Mouse (Mus musculus): ENCODE results near the gene Lrrc36.

Lrrc36 gene

DNA sequence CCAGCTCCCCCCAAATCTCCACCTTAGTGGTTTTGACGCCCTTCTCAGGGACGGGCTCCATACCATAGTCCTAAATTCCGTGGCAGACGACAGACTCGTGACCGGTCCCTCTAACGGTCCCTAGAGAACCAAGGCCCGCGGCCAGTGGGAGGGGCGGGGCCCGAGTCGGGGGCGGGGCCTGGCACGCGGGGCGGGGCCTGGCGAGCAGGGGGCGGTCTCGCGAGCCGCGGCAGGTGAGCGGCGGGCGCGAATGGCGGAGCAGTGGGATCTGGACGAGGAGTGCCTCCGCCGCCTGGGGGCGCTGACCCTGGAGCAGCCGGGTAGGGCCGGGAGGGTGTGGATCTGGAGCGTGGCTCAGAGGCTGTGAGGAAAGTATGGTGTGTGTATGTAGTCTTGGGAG lies at the start of gene Lrrc36, which contains the start of gene Kctd19:
Lrrc36 (plus strand) TSS at position 181 of the 400 bp plus-strand sequence.
Kctd19 (minus strand) TSS at position 112 of the 400 bp plus-strand sequence.
- no peak for DNase-seq (ENCODE audit: low spot score)

DNA sequence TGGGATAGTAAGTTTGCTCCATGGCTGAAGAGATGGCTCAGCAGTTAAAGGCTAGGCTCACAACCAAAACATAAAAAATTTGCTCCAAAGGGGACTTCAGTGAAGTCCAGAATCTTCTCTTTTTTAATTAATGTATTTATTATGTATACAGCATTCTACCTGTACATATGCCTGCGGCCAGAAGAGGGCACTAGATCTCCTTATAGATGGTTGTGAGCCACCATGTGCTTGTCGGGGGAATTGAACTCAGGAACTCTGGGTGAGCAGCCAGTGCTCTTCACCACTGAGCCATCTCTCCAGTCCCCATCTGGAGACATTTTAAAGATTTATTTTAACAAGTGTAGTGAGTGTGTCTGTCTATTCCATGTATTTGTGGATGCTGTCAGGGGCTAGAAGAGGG lies 46.3 kb upstream of the Lrrc36 start:
- DNase-seq (ENCODE audit: low spot score): no peak

DNA sequence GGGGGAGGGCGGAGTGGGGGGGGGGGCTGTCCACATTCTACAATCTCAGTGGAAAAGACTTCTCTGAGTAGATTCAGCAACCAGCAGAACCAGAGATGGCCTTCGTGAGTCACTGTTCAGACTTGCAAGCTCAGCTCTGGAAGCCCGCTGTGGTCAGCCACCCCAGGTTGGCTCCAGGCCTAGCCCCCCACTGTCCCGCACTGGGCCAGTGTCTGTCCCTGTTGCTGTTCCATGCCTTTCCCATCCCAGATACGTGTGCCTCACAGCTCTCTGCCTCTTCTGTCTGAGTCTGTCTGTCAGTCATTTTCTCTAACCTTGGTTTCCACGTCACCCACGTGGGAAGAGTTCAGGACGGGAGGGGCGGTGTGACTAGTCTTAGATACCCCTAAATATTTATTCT lies 40.9 kb upstream of the Lrrc36 start:
- DNase-seq (ENCODE audit: low spot score): no peak

DNA sequence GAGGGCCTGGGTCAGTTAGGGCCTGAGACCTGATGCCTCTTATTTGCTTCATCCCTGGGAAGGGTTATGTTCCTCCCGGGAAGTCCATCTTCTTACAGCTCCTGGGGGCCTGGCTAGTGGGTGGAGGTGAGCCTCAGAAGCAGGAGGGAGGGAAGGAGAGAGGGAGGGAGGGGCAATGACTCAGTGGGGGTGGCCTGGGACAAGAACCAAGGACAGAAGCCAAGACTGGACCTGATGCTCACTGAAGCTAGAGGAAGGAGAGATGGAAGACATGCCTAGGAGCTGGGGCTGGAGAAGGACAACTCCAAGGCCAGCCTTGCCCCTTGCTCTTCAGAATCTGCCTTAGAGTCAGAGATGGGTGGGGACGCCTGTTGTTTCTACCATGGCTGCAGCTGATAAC lies 40.3 kb upstream of the Lrrc36 start, which contains the start of gene Plekhg4:
Plekhg4 (plus strand) TSS at position 243 of the 400 bp plus-strand sequence.
- DNase-seq (ENCODE audit: low spot score): no peak

DNA sequence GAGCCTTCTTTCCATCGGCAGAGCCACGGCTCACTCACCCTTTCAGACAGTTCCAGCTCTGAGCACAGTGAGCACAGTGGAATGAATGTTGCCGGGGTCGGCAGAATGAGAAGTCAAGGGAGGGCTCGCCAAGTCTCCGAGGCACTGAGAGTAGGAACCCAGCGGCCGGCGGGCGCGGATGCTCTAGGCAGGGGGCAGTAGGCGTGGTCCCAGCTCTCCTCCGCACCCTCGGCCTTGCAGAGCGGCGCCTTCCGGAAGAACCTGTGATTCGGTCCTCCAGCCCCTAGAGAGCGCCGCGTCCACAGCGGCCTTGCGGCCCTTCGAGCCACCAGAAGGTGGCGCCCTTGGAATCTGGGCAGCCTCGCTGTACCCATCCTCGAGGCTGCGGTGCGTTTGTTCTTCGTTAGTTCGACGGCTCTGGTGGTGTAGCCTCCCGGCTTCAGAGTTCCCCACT lies 38.8 kb upstream of the Lrrc36 start:
- no peak for DNase-seq (ENCODE audit: low spot score)

DNA sequence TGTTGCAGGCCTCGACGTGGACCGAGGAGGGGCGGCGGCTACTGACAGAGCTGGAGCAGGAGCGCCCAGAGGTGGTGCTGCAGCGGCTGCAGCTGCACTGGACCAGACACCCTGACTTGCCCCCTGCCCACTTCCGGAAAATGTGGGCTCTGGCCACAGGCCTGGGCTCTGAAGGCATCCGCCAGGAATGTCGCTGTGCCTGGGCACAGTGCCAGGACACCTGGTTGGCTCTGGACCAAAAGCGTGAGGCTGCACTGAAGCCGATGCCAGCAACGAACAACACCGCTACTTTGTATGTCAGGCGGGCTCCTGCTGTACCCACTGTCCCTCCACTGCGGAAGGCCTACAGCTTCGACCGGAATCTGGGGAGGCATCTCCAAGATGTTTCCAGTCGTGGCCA lies 34.7 kb upstream of the Lrrc36 start:
- DNase-seq (ENCODE audit: low spot score): no peak

DNA sequence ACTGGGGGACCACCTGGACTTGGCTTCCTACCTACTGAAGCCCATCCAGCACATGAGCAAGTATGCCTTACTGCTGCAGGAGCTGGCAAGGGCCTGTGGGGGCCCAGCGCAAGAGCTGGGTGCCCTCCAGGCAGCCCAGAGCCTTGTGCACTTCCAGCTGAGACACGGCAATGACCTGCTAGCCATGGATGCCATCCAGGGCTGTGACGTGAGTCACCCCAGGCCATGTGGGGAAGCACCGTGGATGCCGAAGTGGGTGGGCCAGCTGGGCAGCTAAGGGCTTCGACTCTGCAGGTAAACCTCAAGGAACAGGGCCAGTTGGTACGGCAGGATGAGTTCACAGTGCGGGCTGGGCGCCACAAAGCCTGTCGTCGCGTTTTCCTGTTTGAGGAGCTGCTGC lies 33.1 kb upstream of the Lrrc36 start:
- DNase-seq (ENCODE audit: low spot score): no peak

DNA sequence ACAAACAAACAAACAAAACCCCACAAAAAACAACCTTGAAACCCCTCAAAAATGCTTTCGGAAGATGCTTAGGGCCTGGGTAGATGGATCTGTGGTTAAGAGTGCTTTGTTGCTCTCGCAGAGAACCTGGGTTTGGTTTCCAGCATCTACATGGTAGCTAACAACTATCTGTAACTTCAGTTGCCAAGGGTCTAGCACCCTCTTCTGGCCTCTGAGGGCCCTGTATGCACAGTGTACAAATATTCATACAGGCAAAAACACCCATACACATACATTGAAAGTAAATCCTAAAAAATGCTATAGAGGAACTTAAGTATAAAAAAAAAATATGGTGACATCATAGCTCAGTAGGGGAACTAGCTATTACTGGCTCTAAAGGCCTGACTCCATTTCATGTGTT lies 29.3 kb upstream of the Lrrc36 start:
- DNase-seq (ENCODE audit: low spot score): no peak

DNA sequence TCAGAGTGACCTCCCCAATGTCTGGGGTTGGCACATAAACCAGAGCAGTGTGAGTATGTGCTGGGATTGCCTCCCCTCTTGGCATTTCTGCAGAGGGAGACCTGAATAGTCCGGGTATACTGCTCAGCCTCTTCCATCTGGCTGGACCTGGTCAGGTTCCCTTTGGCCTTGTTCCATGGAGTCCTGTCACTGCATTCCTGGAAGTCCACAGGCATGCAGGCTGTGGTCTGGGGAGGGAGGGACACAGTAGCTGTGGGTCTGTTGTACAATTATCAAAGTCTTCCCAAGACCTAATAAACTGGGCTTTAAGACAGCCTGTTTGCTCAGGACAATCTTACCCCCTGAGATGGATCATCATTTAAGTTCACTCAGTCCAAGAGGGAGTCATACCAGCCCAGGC lies 26.2 kb upstream of the Lrrc36 start:
- no peak for DNase-seq (ENCODE audit: low spot score)

DNA sequence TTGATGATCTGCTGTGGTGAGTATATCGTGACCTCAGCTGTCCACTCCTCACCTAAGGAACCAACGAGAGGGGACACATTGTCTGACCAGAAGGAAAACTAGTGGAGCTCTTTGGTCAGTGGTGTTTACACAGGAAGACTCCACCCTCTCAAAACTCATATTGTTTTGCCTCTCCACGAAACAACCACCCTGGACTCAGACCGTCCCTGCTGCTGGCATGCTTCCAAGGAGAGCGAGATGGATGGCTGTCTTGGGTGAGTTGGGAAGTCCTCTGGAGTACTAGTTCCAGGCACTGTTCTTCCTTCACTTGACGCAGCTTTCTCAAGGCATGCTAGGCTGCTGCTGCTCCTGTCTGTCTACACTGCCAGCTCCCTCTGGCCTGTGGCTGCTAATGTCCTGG lies 24.3 kb upstream of the Lrrc36 start:
- DNase-seq (ENCODE audit: low spot score): no peak

DNA sequence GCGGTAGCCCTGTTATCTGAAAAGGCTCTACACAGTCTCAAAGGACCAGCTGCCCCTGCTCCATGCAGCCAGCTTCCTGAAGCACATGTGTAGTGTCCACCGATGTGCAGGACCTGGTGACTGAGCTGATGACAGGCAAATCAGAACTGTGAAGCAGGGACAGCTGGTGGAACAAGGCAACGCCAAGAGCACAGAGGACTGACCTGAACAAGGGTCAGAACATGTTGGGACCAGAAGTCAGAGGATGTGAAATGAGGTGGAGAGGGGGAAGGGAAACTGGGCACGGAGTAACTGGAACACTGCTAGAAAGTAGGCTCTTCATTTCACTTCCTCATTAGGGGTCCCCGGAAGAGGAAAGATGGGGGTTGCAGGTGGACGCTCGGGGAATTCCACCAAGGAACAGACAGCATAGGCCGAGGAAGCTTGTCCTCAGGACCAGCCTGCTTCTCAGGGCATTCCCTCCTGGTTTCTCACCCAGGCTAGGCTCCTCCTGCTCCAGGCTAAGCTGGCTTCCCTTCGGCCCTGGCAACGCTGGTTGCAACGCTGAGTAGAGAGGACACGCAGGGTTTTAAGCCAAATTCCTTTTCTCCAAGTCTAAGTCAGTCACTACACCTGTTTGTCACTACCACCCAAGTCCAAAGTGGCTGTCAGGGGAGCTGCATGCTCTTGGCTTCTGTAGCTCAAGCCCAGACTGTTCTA lies 20.1 kb upstream of the Lrrc36 start:
- DNase-seq (ENCODE audit: low spot score): no peak

DNA sequence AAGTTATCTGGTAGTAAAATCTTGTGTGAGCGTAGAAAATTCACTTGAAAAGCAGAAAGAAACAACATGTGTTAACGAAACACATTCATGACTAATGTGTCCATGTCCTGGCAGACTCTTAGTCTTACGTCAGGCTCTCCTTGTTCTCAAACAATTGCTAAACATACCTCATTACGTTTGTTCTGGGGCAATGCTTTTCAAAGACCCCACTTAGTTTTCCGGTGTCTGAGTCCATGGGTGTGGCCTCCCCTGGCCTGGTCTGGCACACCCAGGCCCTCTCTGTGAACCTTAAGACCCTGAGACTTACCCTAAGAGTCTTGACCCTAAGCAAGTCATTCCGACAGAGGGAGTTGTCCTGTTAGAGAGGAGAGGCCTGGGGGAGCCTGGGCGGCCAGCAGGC lies 19.5 kb upstream of the Lrrc36 start:
- no peak for DNase-seq (ENCODE audit: low spot score)

DNA sequence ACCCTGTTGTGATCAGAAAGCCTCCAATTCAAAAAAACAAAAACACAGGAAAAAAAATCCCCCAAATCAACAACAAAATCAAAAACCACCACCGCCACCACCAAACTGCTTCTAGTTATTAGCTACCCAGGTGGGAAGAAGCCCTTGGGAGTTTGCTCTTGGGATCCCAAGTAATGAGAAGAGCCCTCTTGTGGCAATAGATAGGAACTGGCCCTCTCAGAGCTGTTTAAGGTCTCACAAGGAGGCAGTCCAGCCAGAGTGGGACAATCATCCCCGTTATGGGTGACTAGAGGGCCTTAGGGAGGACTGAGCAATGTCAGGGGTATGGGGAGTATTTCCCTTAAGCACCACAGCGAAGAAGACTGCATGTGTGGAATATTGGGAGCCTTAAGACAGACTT lies 15.6 kb upstream of the Lrrc36 start:
- DNase-seq (ENCODE audit: low spot score): no peak

DNA sequence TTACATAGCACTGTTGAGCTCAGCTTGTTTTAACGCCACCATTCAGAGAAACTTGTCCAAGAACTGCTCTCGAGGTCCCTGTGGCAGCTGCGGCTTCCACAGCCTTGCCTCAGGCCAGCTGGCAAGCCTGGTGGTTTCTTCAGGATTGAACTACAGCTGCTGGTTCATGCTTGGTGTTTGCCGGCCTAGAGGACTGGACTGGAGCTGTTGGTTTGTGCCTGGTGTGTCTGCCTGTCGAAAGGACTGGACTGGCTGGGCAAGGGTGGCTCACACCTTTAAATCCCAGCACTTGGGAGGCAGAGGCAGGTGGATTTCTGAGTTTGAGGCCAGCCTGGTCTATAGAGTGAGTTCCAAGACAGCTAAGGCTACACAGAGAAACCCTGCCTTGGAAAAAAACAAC lies 13.4 kb upstream of the Lrrc36 start:
- no peak for DNase-seq (ENCODE audit: low spot score)

DNA sequence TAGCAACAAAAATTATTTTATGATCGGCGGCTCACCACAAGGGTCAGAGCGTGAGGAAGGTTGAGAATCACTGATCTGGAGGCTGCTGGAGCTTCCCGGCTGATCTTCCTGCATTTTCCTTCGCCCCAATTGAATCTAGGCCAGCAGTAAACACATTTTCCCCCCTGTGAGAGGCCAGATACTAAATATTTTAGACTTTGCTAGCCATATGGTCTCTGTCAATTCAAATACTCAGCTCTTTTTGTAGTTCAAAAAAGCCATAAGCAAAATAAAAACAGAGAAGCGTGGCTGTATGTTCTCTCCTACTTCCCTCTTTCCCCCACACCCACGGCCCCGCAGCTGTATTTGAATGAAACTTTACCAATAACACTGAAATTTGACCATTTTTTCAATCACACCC lies 9.9 kb upstream of the Lrrc36 start:
- no peak for DNase-seq (ENCODE audit: low spot score)

DNA sequence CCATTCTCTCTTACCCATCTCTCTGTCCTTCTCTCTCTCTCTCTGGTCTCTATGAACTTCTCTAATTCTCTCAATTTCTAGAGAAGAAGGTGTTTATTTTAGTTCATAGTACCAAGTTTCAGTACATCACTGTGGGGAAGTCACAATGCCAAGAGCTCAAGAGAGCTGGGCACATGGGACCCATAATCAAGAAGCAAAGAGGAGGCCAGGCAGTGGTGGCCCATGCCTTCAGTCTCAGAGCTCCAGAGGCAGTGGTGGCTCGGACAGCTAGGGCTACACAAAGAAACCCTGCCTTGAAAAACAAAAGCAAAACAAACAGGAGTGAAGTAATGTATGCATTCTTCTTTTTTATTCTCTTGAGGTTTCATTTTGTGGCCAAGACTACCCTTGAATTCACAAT lies 8.9 kb upstream of the Lrrc36 start:
- DNase-seq (ENCODE audit: low spot score): no peak

DNA sequence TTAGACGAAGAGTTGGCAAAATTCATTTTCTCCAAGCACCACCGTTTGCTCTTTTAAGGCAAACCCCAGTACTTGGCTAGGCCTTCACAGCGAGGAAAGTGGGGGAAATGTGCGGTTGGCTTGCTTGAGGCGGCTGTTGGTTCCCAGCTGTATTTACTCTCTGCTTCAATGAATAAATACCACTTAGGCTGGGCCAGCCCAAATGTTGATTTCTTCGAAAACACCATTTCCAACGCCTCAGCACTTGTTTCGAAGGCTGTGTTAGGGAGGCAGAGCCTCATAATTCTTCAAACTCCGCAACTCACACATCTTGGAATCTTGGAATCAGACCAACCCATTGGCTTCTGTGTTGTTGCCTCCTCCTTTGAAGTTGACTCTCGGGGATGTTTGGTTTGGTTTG lies 7.0 kb upstream of the Lrrc36 start:
- no peak for DNase-seq (ENCODE audit: low spot score)

DNA sequence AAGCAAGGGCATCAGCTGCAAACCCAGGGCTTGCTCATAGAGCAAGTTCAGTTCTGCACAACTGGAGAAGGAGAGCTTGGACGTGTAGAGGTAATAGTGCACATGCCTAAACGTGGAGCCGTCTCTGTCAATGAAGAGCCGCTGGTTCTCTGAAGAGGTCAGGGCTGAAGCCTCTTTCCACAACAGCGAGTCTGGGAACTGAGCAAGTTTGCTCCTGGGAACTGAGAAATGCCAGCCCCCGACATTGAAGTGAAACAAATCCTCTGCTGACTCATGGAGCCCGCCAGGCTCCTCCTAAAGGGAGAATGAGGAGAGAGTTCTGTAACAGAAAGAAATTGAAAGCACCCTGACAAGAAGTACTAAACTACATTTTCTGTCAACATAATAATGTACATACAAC lies 5.0 kb upstream of the Lrrc36 start:
- no peak for DNase-seq (ENCODE audit: low spot score)

DNA sequence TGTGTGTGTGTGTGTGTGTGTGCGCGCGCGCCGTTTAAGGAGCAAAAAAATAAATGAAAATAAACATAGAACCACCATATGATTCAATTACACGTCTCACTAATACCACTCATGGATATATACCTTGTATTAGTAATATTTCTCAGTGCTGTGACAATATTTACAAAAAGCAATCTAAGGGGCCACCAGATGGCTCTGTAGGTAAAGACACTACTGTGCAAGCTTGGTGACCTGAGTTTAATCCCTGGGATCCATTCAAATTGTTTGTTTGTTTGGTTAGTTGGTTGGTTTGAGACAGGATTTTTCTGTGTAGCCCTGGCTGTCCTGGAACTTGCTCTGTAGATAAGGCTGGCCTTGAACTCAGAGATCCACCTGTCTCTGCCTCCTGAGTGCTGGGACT lies 3.4 kb upstream of the Lrrc36 start:
- DNase-seq (ENCODE audit: low spot score): no peak

DNA sequence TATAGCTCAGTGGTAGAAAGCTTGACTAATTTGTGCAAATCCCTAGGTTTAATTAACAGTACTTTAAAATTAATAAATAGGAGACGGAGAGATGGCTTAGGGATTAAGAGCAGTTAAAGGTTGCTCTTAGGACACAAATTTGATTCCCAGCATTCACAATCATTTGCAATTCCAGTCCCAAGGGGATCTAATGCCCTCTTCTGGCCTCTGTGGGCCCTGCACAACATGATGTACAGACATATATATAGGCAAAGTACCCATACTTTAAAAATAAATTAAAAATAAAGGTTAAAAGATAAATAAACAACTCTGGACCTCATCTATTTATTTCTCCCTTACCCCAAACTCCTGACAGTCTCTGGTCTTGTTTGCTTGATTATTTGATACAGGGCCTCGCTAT lies 5.6 kb downstream of the Lrrc36 start:
- no peak for DNase-seq (ENCODE audit: low spot score)

DNA sequence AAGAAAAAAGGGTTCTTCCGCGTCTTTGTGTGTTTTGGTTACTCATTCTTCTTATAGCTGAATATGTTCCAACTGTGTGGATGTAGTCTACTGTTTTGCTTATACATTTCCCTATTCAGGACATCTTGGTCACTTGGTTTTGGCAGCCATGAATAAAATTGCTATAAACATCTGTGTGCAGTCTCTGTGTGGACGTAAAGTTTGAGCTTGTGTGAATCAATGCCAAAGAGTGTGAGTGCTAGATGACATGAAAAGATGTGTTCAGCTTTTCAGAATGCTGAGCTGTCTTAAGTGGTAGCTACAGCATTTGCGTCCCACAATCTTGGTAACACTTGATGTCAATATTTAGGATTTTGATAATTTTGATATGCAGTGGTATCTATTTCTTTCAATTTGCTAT lies 6.4 kb downstream of the Lrrc36 start:
- no peak for DNase-seq (ENCODE audit: low spot score)

DNA sequence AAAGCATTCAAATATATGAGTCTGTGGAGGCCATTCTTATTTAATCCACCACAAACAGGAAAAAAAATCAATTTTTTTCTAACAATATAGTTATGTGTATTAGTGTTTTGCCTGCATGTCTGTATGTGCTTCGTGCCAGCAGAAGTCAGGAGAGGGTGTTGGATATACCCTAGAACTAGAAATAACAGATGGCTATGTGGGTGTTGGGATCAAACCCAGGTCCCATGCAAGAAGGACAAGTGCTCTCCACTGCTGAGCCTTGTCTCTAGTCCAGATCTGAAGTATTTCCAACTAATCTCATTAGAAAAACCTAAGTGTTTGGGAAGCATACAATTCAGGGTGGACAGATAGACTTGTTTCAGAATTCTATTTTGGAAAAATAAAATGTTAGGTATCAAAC lies 8.6 kb downstream of the Lrrc36 start:
- no peak for DNase-seq (ENCODE audit: low spot score)

DNA sequence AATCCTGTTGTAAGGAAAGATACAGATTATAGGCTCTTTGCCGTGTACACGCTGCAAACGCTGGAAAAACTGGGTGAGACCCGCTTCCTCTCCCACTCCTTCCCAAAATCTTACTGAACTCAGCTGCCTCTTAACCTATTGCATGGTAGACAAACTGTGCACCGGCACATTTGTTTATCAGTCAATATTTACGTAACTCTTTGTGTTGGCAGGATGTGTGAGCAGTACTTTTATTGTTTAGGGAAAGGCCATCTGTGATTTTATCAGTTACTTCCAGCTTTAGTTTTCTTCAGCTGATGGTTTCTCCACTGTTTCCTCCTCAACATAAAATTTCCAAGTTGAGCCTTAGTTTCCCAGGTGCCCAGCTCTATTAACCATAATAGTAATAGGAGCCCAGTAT lies 13.5 kb downstream of the Lrrc36 start:
- DNase-seq (ENCODE audit: low spot score): no peak

DNA sequence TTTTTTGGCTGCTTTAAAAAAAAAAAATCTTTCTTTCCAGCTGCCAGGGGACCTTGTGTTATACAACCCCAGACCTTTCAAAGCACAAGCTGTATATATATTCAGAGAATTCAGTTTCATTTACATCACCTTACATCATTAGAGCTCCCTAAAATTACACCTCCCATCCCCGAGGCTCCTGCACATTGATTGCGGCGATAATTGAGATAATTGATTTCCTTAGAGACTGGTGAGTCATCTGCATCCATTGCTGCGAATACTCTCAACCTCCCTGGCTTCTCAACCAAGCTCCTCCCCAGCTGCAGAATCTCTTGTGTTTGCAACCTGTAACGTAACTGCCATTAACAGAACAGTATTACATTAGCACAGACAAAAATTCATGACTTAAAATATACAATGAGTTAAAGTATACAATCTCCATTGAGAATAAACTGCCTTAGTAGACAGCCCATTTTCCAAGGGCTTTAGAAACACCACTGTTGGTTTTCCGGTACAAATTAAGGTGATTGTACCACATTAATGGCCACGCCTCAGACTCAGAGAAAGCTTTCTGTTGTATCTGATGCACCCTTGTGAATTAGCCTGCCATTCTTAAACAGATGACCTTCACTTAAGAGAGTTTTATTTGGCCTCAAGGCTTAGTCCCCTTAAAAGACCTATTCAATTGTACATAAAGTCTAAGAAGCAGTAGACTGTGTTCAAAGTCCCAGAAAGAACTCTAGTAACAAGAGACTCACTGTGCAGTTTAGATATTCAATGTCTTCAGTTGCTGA lies 18.6 kb downstream of the Lrrc36 start:
- DNase-seq (ENCODE audit: low spot score): no peak

Data from urinary bladder, postnatal 10 days (tissue).